Mouse (Mus musculus) cerebellum, adult 2 months (tissue): ENCODE results near the gene Ap5z1. TPM values are rescaled to one million over a fixed set of nuclear protein-coding genes. Genes with fewer than 3 reads are reported as not detected.
A peak's percentile ranks its signal among the peaks of the same experiment; 100 is the strongest.

Experiments used
- DNase-seq, 2 experiments: peaks; one replicate each; pipeline ENCODE4 v3.0.0; 2021
- H3K27ac ChIP-seq: fragments of 200-500 bp; 2 replicates; pipeline ENCODE4 v1.5.1; 2012; ENCODE audit warnings: low read length, control low read depth, inconsistent platforms; ENCODE audit not compliant: insufficient read depth
- H3K27me3 ChIP-seq: fragments of 200-500 bp; 2 replicates; pipeline ENCODE4 v1.6.1; 2012; ENCODE audit warnings: inconsistent platforms, mild to moderate bottlenecking, low read length, moderate library complexity; ENCODE audit not compliant: control insufficient read depth, insufficient read depth
- H3K4me1 ChIP-seq: fragments of 200-500 bp; 2 replicates; pipeline ENCODE4 v1.6.1; 2011; ENCODE audit warnings: low read length; ENCODE audit not compliant: control insufficient read depth, insufficient read depth
- H3K4me3 ChIP-seq: fragments of 200-500 bp; replicated peaks from 2 replicates; pipeline ENCODE3; 2011; ENCODE audit warnings: mild to moderate bottlenecking, low read depth, low read length, control low read depth; ENCODE audit not compliant: insufficient read depth
- CTCF ChIP-seq: fragments of 200-500 bp; IDR thresholded peaks from 2 replicates; pipeline ENCODE4 v1.5.1; 2011; ENCODE audit warnings: low read depth, mild to moderate bottlenecking, control low read depth, low read length, moderate library complexity, borderline replicate concordance; ENCODE audit not compliant: insufficient read depth
- POLR2A ChIP-seq: fragments of 200-500 bp; IDR thresholded peaks from 2 replicates; pipeline ENCODE4 v1.6.1; 2011; ENCODE audit warnings: low read length, control low read depth, borderline replicate concordance; ENCODE audit not compliant: insufficient read depth
- WGBS: fragments of 180-500 bp; shearing (Covaris S2); methylation state at CpG from one replicate; pipeline ENCODE4 v1.1.7; 2018; 5-methylcytosine and 5-hydroxymethylcytosine counted together
- polyA plus RNA-seq: library from polyadenylated mRNA; depleted of rRNA; stranded (reverse); fragments of >200 nt; gene quantifications from 2 replicates; pipeline ENCODE4 v1.2.3, GENCODE M21; 2012

Gene Ap5z1
- polyA plus RNA-seq, 1 experiment: 30.3 TPM

DNA sequence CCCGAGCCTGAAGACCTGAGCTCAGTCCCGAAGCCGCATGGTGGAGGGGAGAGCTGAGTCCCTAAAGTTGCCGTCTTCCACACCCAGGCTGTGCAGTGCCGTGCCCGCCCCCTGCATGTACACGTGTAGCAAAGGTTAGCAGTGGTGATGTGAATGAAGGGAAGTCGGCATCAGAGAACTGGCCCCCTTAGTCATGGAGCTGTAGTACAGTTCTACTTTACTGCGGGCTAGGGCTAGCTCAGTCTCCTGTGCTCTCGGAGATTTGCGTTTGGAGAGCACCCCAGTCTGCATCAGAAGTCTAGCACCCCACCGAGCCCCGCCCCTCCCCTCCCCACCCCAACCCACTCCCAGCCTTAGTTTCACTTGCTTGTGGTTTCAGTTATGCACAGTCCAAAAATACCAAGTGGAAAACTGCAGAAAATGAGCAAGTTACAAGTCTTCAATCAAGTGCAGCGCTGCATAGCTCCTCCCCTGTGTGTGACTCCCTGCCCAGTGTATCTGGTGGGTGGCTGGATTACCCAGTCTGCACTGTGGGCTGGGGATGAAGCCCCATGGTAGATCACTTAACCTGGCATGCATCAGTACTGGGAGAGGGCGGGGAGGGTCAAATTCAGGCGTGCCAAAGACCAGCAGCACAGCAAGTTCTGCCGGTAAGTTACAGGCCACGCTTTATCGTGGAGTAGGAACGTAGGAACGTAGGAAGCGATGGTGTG, 22.3 kb upstream of the Ap5z1 start:
- Histone ChIP-seq H3K4me3 (no peak overlapping the region), H3K27ac (no peak overlapping the region), H3K4me1 (peaks cover 22% of the 10 kb centered on the region), H3K27me3 (no peaks in the 10 kb centered on the region)
- DNase-seq: no peak
- 72% methylated on average over 22 of the region's 22 CpGs for WGBS
- no peak for TF ChIP-seq POLR2A
- TF ChIP-seq CTCF: no peak

GRCm38 (mm10) chr5:142442045-142442440, 21.7 kb upstream of the Ap5z1 start:
- 83% methylated on average over 7 of the region's 7 CpGs for whole genome bisulfite sequencing
- Histone ChIP-seq H3K4me1 (peaks cover 22% of the 10 kb centered on the region), H3K27ac (no peak overlapping the region), H3K27me3 (no peaks in the 10 kb centered on the region), H3K4me3 (no peak overlapping the region)
- no peak for DNase-seq
- no peak for TF ChIP-seq CTCF

- no peaks in the 10 kb centered on the region for H3K27me3 ChIP-seq
- TF ChIP-seq POLR2A (no peak), CTCF (no peak)
- no peak overlapping the region for H3K4me3 ChIP-seq
- no peak for DNase-seq
- 75% methylated on average over 15 of the region's 15 CpGs for WGBS
- H3K27ac ChIP-seq: no peak overlapping the region
- peaks cover 22% of the 10 kb centered on the region for H3K4me1 ChIP-seq
These were observed 20.2 kb upstream of the Ap5z1 start for GRCm38 (mm10) chr5:142443514-142443913.

DNA sequence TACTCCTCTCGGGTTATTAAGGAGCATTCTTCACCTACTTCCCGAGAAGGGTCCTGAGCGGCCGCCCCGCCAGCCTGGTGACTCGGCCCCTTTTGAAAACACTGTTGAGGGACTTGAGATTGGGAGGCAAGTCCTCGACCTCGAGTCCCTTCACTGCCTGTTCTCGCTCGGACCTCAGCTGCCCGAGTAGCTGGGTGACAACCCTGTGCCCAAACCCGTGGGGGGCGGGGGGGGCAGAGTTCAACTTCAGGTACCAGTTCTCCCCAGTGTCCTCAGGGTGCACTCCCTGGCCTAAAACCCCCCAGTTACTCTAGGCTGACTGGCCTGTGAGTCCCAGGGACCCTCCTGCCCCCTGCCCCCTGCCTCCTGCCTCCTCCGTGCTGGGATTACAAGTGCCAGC, 19.8 kb upstream of the Ap5z1 start:
- no peak overlapping the region for H3K27ac ChIP-seq
- no peak overlapping the region for H3K4me3 ChIP-seq
- no peak for DNase-seq
- WGBS: 83% methylated on average over 14 of the region's 14 CpGs
- TF ChIP-seq POLR2A: no peak
- TF ChIP-seq CTCF: no peak
- H3K4me1 ChIP-seq: peaks cover 22% of the 10 kb centered on the region
- H3K27me3 ChIP-seq: no peaks in the 10 kb centered on the region

DNA sequence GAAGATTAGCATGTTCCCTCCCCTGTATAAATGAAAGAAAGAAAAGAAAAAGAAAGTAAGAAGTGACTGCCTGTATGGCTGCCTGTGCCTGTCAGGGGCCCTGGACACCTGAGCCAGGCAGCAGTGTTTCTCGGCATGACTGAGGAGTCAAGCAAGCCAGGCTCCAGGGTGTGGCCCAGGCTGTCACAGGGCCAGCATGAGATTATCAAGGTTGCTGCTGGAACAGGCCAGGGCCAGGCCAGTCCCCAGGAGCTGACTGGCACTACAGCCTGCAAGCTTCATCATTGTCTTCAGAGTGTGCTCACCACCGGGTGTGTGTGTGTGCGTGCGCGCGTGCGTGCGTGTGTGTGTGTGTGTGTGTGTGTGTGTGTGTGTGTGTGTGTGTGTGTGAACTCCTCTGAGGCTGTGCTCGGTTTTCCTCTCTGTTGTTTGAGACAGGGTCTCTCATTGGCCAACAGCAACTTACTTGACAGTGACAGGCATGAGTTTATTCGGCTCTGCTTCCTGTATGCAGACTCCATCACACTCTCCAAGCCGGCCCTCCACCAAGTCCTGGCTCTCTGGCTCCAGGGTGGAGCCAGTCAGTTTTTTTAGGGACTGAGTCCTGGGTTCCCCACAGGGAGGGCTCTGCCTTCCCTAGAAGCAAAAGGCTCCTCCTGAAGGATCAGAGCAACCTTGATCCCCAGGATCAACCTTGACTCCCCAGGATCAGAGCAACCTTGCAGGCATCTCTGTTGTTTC, 18.8 kb upstream of the Ap5z1 start:
- no peaks in the 10 kb centered on the region for H3K27me3 ChIP-seq
- peaks cover 18% of the 10 kb centered on the region for H3K4me1 ChIP-seq
- H3K4me3 ChIP-seq: no peak overlapping the region
- DNase-seq: peak in 1 of 2 experiments; percentile 39
- no peak overlapping the region for H3K27ac ChIP-seq
- TF ChIP-seq CTCF (no peak), POLR2A (no peak)
- 46% methylated on average over 11 of the region's 11 CpGs for WGBS

DNA sequence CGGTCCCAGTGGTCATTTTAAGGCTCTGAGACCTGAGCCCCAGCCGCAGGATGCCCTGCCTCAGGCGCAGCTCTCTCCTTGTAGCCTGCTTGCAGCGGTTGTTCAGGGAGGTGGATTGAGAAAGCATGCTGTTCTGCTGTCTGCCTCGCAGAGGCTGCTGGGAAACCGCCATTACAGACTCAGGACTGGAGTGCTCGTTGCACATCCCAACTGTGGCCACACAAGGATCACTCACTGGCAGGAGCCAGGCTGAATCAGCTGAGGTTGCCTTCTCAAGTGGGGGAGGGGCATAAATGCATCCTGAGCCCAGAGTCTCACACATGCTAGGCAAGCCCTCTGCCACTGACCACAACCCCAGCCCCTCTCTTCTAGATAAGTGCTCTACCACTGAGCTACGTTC, 18.0 kb upstream of the Ap5z1 start:
- Histone ChIP-seq H3K4me1 (peaks cover 15% of the 10 kb centered on the region), H3K27ac (no peak overlapping the region), H3K4me3 (no peak overlapping the region), H3K27me3 (no peaks in the 10 kb centered on the region)
- DNase-seq: no peak
- TF ChIP-seq CTCF (no peak), POLR2A (no peak)
- WGBS: 55% methylated on average over 8 of the region's 8 CpGs

DNA sequence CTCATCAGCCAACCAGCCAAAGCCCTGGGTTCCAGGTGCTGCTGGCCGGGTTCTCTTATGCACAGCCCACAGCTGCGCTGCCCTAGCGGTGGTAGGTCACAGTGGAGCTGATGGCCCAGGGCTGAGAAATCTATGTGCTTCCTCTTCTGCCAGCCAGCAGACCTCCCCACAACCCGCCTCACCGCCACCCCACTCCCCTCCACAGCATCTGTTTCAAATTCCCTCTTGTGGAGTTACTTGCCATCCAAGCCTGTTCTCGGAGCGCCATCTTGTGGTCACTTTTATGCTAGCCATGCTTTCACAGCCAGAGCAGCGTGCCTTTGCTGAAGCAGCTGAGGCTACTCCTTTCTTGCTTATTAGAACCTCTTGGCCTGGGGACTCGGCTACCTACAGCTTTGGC, 15.7 kb upstream of the Ap5z1 start:
- peak; percentile 96 for TF ChIP-seq CTCF
- no peak for TF ChIP-seq POLR2A
- H3K27me3 ChIP-seq: no peaks in the 10 kb centered on the region
- H3K4me3 ChIP-seq: no peak overlapping the region
- DNase-seq: peak; percentile 77 to 89
- H3K27ac ChIP-seq: no peak overlapping the region
- 9% methylated on average over 9 of the region's 9 CpGs for WGBS
- peaks cover 15% of the 10 kb centered on the region for H3K4me1 ChIP-seq

- DNase-seq: no peak
- H3K4me3 ChIP-seq: no peak overlapping the region
- TF ChIP-seq CTCF: no peak
- TF ChIP-seq POLR2A: no peak
- peaks cover 15% of the 10 kb centered on the region for H3K4me1 ChIP-seq
- H3K27me3 ChIP-seq: no peaks in the 10 kb centered on the region
- H3K27ac ChIP-seq: no peak overlapping the region
- WGBS: 65% methylated on average over 12 of the region's 12 CpGs
These were observed 15.1 kb upstream of the Ap5z1 start for GRCm38 (mm10) chr5:142448623-142449022.
